Mouse (Mus musculus) CD8-positive naive resting alpha-beta T cell, adult 57 days (primary cell): ENCODE measurements around the gene Reg1. TPM values are rescaled to one million over a fixed set of nuclear protein-coding genes. Genes with fewer than 3 reads are reported as not detected.

Experiments used
- total RNA-seq: library from RNA; stranded (reverse); gene quantifications from one replicate; pipeline ENCODE4 v1.2.4, GENCODE M21; 2023

Reg1 gene
- 2.6 TPM for total RNA-seq

DNA sequence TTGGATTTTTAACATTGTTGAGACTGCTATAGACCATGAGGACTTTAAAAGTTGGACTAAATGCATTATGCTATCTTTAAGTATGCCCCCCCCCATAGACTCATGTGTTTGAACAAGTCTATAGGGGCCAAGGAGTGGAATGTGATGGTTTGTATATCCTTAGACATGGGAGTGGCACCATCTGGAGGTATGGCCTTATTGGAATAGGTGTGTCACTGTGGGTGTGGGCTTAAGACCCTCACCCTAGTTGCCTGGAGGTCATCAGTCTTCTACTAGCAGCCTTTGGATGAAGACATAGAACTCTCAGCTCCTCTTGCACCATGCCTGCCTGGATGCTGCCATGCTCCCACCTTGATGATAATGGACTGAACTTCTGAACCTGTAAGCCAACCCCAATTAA is at the start of gene Reg1:
Gene Reg1, plus strand, starts transcription at position 301 of the 400 bp plus-strand sequence.

GRCm38 (mm10) chr6:78378765-78379164 is 43.7 kb upstream of the Reg1 start, which contains the start of gene Reg3d:
Gene Reg3d (minus strand): TSS chr6:78378865.

DNA sequence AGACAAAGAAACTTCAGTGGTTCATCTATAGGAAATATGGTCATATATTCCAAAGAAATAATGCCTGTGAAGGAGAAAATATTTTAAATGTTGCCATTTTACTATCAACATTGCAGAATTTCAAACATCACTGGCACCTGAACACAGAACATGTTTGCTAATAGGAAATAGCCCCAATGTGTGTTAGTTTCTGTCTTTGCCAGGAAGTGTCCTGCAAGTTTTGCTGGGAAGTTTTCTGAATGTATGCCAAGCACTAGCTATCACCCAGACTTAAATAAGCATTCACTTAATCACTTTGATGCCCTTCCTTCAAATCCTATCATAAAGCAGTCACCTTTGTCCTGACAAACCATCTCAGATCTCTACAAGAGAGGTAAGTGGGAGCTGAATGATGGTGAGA is 42.1 kb upstream of the Reg1 start, which contains the start of gene Reg3a:
Gene Reg3a, plus strand, starts transcription at position 301 of the 400 bp plus-strand sequence.

GRCm38 (mm10) chr6:78395323-78395722 is 27.2 kb upstream of the Reg1 start, which contains the start of gene Reg2:
Gene Reg2 (plus strand): TSS chr6:78395623.

DNA sequence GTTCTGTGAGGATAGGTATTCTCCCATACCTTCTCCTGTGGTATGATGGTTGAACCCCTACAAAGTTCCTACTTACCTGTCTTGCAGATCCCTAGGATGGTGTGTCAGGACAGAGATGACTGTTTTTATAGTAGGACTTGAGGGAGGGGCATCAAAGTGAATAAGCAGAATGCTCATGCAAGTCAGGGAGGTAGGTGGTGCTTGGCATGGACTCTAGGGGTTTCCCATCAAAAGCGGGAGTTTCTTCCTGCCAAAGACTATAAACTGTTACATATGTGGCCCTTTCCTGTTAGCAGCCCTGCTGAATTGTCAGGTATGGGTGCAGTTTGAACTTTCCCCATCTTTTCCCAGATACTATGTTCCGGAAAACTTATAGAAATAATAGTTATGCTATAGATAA is 46.3 kb downstream of the Reg1 start, which contains the start of gene Reg3g:
Gene Reg3g, minus strand, starts transcription at position 101 of the 400 bp plus-strand sequence.

Other genes starting within 250 kb of the Reg1 start
- not detected for gene Reg3b, start 52.1 kb upstream of the Reg1 start, total RNA-seq
- gene Reg3d, start 43.8 kb upstream of the Reg1 start, total RNA-seq = not detected
- not detected for gene Reg3a, start 42.0 kb upstream of the Reg1 start, total RNA-seq
- not detected for gene Reg2, start 27.1 kb upstream of the Reg1 start, total RNA-seq
- not detected for gene Reg3g, start 46.2 kb downstream of the Reg1 start, total RNA-seq